Mouse (Mus musculus) heart, postnatal 36 days (tissue): ENCODE data around the gene Svep1. TPM values are rescaled to one million over a fixed set of nuclear protein-coding genes. Genes with fewer than 3 reads are reported as not detected.

Experiments used
- DNase-seq, 2 experiments: peaks; one replicate each; pipeline ENCODE4 v3.0.0; 2021 to 2022
- intact Hi-C: fragments of 180-260 bp; cut with DNase I; formaldehyde crosslinking; loops from one replicate; pipeline ENCODE4 v1.15.1; 2025
- total RNA-seq, 2 experiments: library from RNA; stranded (reverse); gene quantifications; 2 replicates each; pipeline ENCODE4 v1.2.3; 2021

Svep1 gene
- total RNA-seq, 2 experiments from 2014 or later: 6.2 to 6.4 TPM

- intact Hi-C loops: no loop called here
- no peak for DNase-seq
These were observed 32.1 kb downstream of the Svep1 start for GRCm38 (mm10) chr4:58174435-58174987.

- intact Hi-C loops: no loop called here
- no peak for DNase-seq
These were observed 33.3 kb downstream of the Svep1 start for GRCm38 (mm10) chr4:58173401-58173800.

- peak; percentile 36 to 41 for DNase-seq
- intact Hi-C loops: no loop called here
These were observed 36.2 kb downstream of the Svep1 start for GRCm38 (mm10) chr4:58170430-58170829.

- intact Hi-C loops: no loop called here
- no peak for DNase-seq
These were observed 36.7 kb downstream of the Svep1 start for GRCm38 (mm10) chr4:58169918-58170317.

- intact Hi-C loops: no loop called here
- peak; percentile 16 to 39 for DNase-seq
These were observed 38.3 kb downstream of the Svep1 start for GRCm38 (mm10) chr4:58168366-58168765.

- intact Hi-C loops: no loop called here
- no peak for DNase-seq
These were observed 40.9 kb downstream of the Svep1 start for GRCm38 (mm10) chr4:58165711-58166110.

GRCm38 (mm10) chr4:58161901-58162300 lies 44.8 kb downstream of the Svep1 start:
- intact Hi-C loops: no loop called here
- DNase-seq: no peak

GRCm38 (mm10) chr4:58159564-58159963 lies 47.1 kb downstream of the Svep1 start:
- intact Hi-C loops: no loop called here

GRCm38 (mm10) chr4:58150301-58150700 lies 56.4 kb downstream of the Svep1 start:
- no peak for DNase-seq
- intact Hi-C loops: no loop called here

More at GRCm38 (mm10) chr4:58159564-58159963, 47.1 kb downstream of the Svep1 start:
- no peak for DNase-seq

- no peak for DNase-seq
- intact Hi-C loops: no loop called here
These were observed 57.5 kb downstream of the Svep1 start for GRCm38 (mm10) chr4:58149186-58149585.

- intact Hi-C loops: no loop called here
- DNase-seq: no peak
These were observed 58.1 kb downstream of the Svep1 start for GRCm38 (mm10) chr4:58148547-58148946.

- DNase-seq: no peak
- intact Hi-C loops: no loop called here
These were observed 60.0 kb downstream of the Svep1 start for GRCm38 (mm10) chr4:58146676-58147075.

GRCm38 (mm10) chr4:58139764-58140556 lies 66.7 kb downstream of the Svep1 start:
- DNase-seq: no peak
- intact Hi-C loops: no loop called here

GRCm38 (mm10) chr4:58139241-58139640 lies 67.4 kb downstream of the Svep1 start:
- no peak for DNase-seq
- intact Hi-C loops: no loop called here

- no peak for DNase-seq
- intact Hi-C loops: no loop called here
These were observed 72.9 kb downstream of the Svep1 start for GRCm38 (mm10) chr4:58133610-58134309.

GRCm38 (mm10) chr4:58129844-58130243 lies 76.8 kb downstream of the Svep1 start:
- no peak for DNase-seq
- intact Hi-C loops: no loop called here

GRCm38 (mm10) chr4:58127024-58127423 lies 79.6 kb downstream of the Svep1 start:
- DNase-seq: no peak
- intact Hi-C loops: no loop called here

- DNase-seq: no peak
- intact Hi-C loops: no loop called here
These were observed 91.2 kb downstream of the Svep1 start for GRCm38 (mm10) chr4:58115452-58115851.

- intact Hi-C loops: no loop called here
- no peak for DNase-seq
These were observed 95.7 kb downstream of the Svep1 start for GRCm38 (mm10) chr4:58111008-58111407.

- intact Hi-C loops: no loop called here
- no peak for DNase-seq
These were observed 96.9 kb downstream of the Svep1 start for GRCm38 (mm10) chr4:58109793-58110192.

GRCm38 (mm10) chr4:58108364-58108763 lies 98.3 kb downstream of the Svep1 start:
- DNase-seq: no peak
- intact Hi-C loops: no loop called here

GRCm38 (mm10) chr4:58097732-58098131 lies 108.9 kb downstream of the Svep1 start:
- DNase-seq: no peak
- intact Hi-C loops: no loop called here
